Mouse (Mus musculus) kidney, adult 2 months (tissue): Measurements from ENCODE around the gene Nudcd3. TPM values are rescaled to one million over a fixed set of nuclear protein-coding genes. Genes with fewer than 3 reads are reported as not detected.

Source experiments
- DNase-seq: peaks from one replicate; pipeline ENCODE4 v3.0.0; 2021
- H3K27ac ChIP-seq: fragments of 200-500 bp; 2 replicates; pipeline ENCODE4 v1.5.1; 2012; ENCODE audit warnings: low read depth, low read length, control low read depth, inconsistent platforms; ENCODE audit not compliant: insufficient read depth
- H3K27me3 ChIP-seq: fragments of 200-500 bp; replicated peaks from 2 replicates; pipeline ENCODE4 v1.6.1; 2012; ENCODE audit warnings: mild to moderate bottlenecking, moderate library complexity, low read length, inconsistent platforms; ENCODE audit not compliant: control insufficient read depth, insufficient read depth
- H3K36me3 ChIP-seq: fragments of 200-500 bp; 2 replicates; pipeline ENCODE4 v1.6.1; 2012; ENCODE audit warnings: mild to moderate bottlenecking, moderate library complexity, low read length, inconsistent platforms; ENCODE audit not compliant: control insufficient read depth, insufficient read depth
- H3K4me1 ChIP-seq: fragments of 200-500 bp; 2 replicates; pipeline ENCODE4 v1.6.1; 2011; ENCODE audit warnings: low read length; ENCODE audit not compliant: control insufficient read depth, insufficient read depth
- H3K4me3 ChIP-seq: fragments of 200-500 bp; 2 replicates; pipeline ENCODE4 v1.5.1; 2011; ENCODE audit warnings: mild to moderate bottlenecking, low read depth, low read length, control low read depth; ENCODE audit not compliant: insufficient read depth
- CTCF ChIP-seq: fragments of 200-500 bp; conservative IDR thresholded peaks from 2 replicates; pipeline ENCODE4 v1.5.1; 2011; ENCODE audit warnings: low read depth, mild to moderate bottlenecking, control low read depth, low read length, moderate library complexity, mixed read lengths; ENCODE audit not compliant: insufficient read depth, insufficient read length
- POLR2A ChIP-seq: fragments of 200-500 bp; IDR thresholded peaks from one replicate; pipeline ENCODE4 v1.6.1; 2011; ENCODE audit warnings: low read depth, low read length, control low read depth
- WGBS: fragments of 180-500 bp; shearing (Covaris S2); methylation state at CpG from one replicate; pipeline ENCODE4 v1.1.7; 2018; 5-methylcytosine and 5-hydroxymethylcytosine counted together
- polyA plus RNA-seq: library from polyadenylated mRNA; depleted of rRNA; stranded (reverse); fragments of >200 nt; gene quantifications from 2 replicates; pipeline ENCODE4 v1.2.3, GENCODE M21; 2012

Nudcd3 gene
- polyA plus RNA-seq, 1 experiment: 40.8 TPM

- Histone ChIP-seq H3K27me3 (no peaks in the 10 kb centered on the region), H3K4me1 (peaks cover 5% of the 10 kb centered on the region), H3K4me3 (no peak overlapping the region), H3K36me3 (no peaks in the 10 kb centered on the region), H3K27ac (no peak overlapping the region)
- DNase-seq: no peak
- WGBS: 97% methylated on average over 7 of the region's 7 CpGs
- TF ChIP-seq CTCF: no peak
- no peak for TF ChIP-seq POLR2A
These were observed 35.4 kb downstream of the Nudcd3 start for GRCm38 (mm10) chr11:6164781-6165180.

GRCm38 (mm10) chr11:6163706-6164105 lies 36.5 kb downstream of the Nudcd3 start:
- Histone ChIP-seq H3K27ac (no peak overlapping the region), H3K4me1 (peaks cover 5% of the 10 kb centered on the region), H3K4me3 (no peak overlapping the region), H3K27me3 (no peaks in the 10 kb centered on the region), H3K36me3 (no peaks in the 10 kb centered on the region)
- 88% methylated on average over 12 of the region's 12 CpGs for WGBS
- DNase-seq: no peak
- TF ChIP-seq CTCF: no peak
- TF ChIP-seq POLR2A: no peak

- TF ChIP-seq POLR2A (no peak), CTCF (no peak)
- Histone ChIP-seq H3K27ac (no peak overlapping the region), H3K4me1 (peaks cover 5% of the 10 kb centered on the region), H3K27me3 (no peaks in the 10 kb centered on the region), H3K36me3 (no peaks in the 10 kb centered on the region), H3K4me3 (no peak overlapping the region)
- no peak for DNase-seq
- WGBS: 96% methylated on average over 3 of the region's 3 CpGs
These were observed 37.2 kb downstream of the Nudcd3 start for GRCm38 (mm10) chr11:6163062-6163461.

- Histone ChIP-seq H3K4me3 (no peak overlapping the region), H3K27ac (no peak overlapping the region), H3K27me3 (no peaks in the 10 kb centered on the region), H3K36me3 (no peaks in the 10 kb centered on the region), H3K4me1 (peaks cover 5% of the 10 kb centered on the region)
- TF ChIP-seq POLR2A: no peak
- no peak for TF ChIP-seq CTCF
- no peak for DNase-seq
These were observed 38.7 kb downstream of the Nudcd3 start for GRCm38 (mm10) chr11:6161549-6161948.

GRCm38 (mm10) chr11:6160663-6161271 lies 39.4 kb downstream of the Nudcd3 start:
- Histone ChIP-seq H3K4me1 (peaks cover 5% of the 10 kb centered on the region), H3K27ac (no peak overlapping the region), H3K4me3 (no peak overlapping the region), H3K36me3 (no peaks in the 10 kb centered on the region), H3K27me3 (no peaks in the 10 kb centered on the region)
- no peak for TF ChIP-seq CTCF
- no peak for TF ChIP-seq POLR2A
- 71% methylated on average over 3 of the region's 3 CpGs for WGBS
- DNase-seq: no peak

GRCm38 (mm10) chr11:6159704-6160275 lies 40.4 kb downstream of the Nudcd3 start:
- DNase-seq: no peak
- no peaks in the 10 kb centered on the region for H3K27me3 ChIP-seq
- peaks cover 8% of the 10 kb centered on the region for H3K4me1 ChIP-seq
- 69% methylated on average over 4 of the region's 4 CpGs for WGBS
- no peaks in the 10 kb centered on the region for H3K36me3 ChIP-seq
- no peak overlapping the region for H3K27ac ChIP-seq
- no peak overlapping the region for H3K4me3 ChIP-seq
- TF ChIP-seq POLR2A (no peak), CTCF (no peak)

- 98% methylated on average over 1 of the region's 1 CpGs for WGBS
- TF ChIP-seq CTCF (no peak), POLR2A (no peak)
- Histone ChIP-seq H3K27me3 (no peaks in the 10 kb centered on the region), H3K4me3 (no peak overlapping the region), H3K4me1 (peaks cover 9% of the 10 kb centered on the region), H3K36me3 (no peaks in the 10 kb centered on the region), H3K27ac (no peak overlapping the region)
- DNase-seq: no peak
These were observed 41.7 kb downstream of the Nudcd3 start for GRCm38 (mm10) chr11:6158515-6158914.
